In genomic region chr15:36695199-36696129, GRCm38 (mm10) we compare ENCODE assay signal across 8 mouse cellular contexts.
DNase-seq lines count a peak whose midpoint lies in the region; ATAC-seq and TF ChIP-seq lines count a peak whose summit lies in the region.

No protein-coding gene starts in this region.

- WGBS in kidney, embryonic 14.5 days: 22% methylated on average over 14 of the region's 14 CpGs
- WGBS in liver, adult 2 months: 21% methylated on average over 14 of the region's 14 CpGs

- H3K27me3 ChIP-seq in kidney, embryonic 14.5 days (ENCODE audit: control insufficient read depth, insufficient read depth, low read length): no peaks in the 10 kb centered on the region
- no peaks in the 10 kb centered on the region for H3K27me3 ChIP-seq in liver, adult 2 months (ENCODE audit: control insufficient read depth, insufficient read depth, low read length)

- H3K9me3 ChIP-seq in kidney, embryonic 14.5 days (ENCODE audit: control insufficient read depth, low read length): no peaks in the 10 kb centered on the region

- H3K79me2 ChIP-seq in liver, adult 2 months (ENCODE audit: control insufficient read depth, insufficient read depth, low read length): no peaks in the 10 kb centered on the region

- peak overlapping the region; percentile 36 for H3K4me2 ChIP-seq in kidney, embryonic 14.5 days (replicated peaks; ENCODE audit: low read depth, low read length)

- TF ChIP-seq POLR2A in liver, adult 2 months (IDR thresholded peaks at IDR 0.05; ENCODE audit: extremely low read depth, insufficient read depth, low read length): no peak

- H3K27ac ChIP-seq in kidney, embryonic 14.5 days (ENCODE audit: low read depth, low read length): no peak overlapping the region
- peak overlapping the region; percentile 47 for H3K27ac ChIP-seq in liver, adult 2 months (replicated peaks; ENCODE audit: insufficient read depth, low read depth, low read length)

- H3K36me3 ChIP-seq in kidney, embryonic 14.5 days (ENCODE audit: control insufficient read depth, insufficient read depth, low read length): no peaks in the 10 kb centered on the region
- H3K36me3 ChIP-seq in liver, adult 2 months (ENCODE audit: control insufficient read depth, insufficient read depth, low read length): no peaks in the 10 kb centered on the region

- H3K4me3 ChIP-seq in kidney, embryonic 14.5 days (ENCODE audit: low read length): peak overlapping the region; percentile 23; the same call in 1 of the 2 replicates
- H3K4me3 ChIP-seq in liver, adult 2 months (ENCODE audit: insufficient read depth, low read depth, low read length): peak overlapping the region; percentile 50

- DNase-seq in frontal cortex, adult 2 months (ENCODE audit: extremely low spot score in 1 of 2, low spot score in 1 of 2): peak; percentile 28 to 46
- DNase-seq in frontal cortex, postnatal 14 days (ENCODE audit: low spot score in 2 of 2): no peak
- DNase-seq in cerebellum, adult 9-11 months: peak; percentile 71
- peak; percentile 86 for DNase-seq in liver, adult 2 months (ENCODE audit: extremely low read depth, low read depth, low spot score)
- no peak for DNase-seq in spleen, adult 12 weeks (ENCODE audit: low spot score)

- no peak for TF ChIP-seq CTCF in liver, adult 2 months (IDR thresholded peaks at IDR 0.05; ENCODE audit: low read depth, low read length)

- no peak overlapping the region; the same call in 1 of the 2 replicates for H3K9ac ChIP-seq in kidney, embryonic 14.5 days (ENCODE audit: low read depth, low read length)
- H3K9ac ChIP-seq in liver, adult 2 months (ENCODE audit: low read depth, low read length): peak overlapping the region; percentile 69

- ATAC-seq in granulocyte monocyte progenitor cell, adult 5-6 weeks (replicated peaks; ENCODE audit: poor library complexity, severe bottlenecking): peak; percentile 52; the same call in 1 of the 2 replicates
- ATAC-seq in kidney, embryonic 14.5 days (ENCODE audit: low FRiP score, low TSS enrichment): peak; percentile 86
- ATAC-seq in monocyte, adult 5-6 weeks (replicated peaks; ENCODE audit: insufficient number of reproducible peaks, low FRiP score, low TSS enrichment, poor library complexity, severe bottlenecking): peak; percentile 72

- H3K4me1 ChIP-seq in kidney, embryonic 14.5 days (ENCODE audit: control insufficient read depth, insufficient read depth, low read length): no peaks in the 10 kb centered on the region
- H3K4me1 ChIP-seq in liver, adult 2 months (ENCODE audit: control insufficient read depth, insufficient read depth, low read length): peaks cover 2% of the 10 kb centered on the region; the same call in 1 of the 2 replicates

Comparison
In these comparisons a context has a peak if more than half of its experiments do, and no peak if none do; other contexts are left out.
1. DNase-seq: peak in frontal cortex, adult 2 months (2 of 2), cerebellum, adult 9-11 months (single experiment) and liver, adult 2 months (single experiment); none in frontal cortex, postnatal 14 days (0 of 2) and spleen, adult 12 weeks (single experiment).
2. Peak in every context shown above with its lines, with median percentiles within 50 percentile points of each other: ATAC-seq.